Mouse (Mus musculus): ENCODE measurements around the gene Zfand4.

DNA sequence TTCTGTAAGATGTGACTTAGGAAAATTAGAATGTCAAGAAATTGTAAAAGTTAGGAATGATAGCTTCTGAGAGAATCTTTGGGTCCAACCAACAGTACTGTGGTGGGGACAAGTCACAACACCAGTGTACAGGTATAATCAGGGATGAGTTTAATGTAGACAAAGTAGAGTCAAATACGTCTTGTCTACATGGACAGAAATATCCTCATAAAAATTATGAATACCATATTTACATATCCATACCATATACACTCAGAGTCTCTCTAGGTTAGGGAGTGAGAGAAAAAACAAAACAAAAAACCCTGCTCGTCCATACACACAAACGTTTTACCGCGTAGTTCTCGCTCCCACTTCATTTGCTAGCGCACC is 73.4 kb downstream of the Zfand4 start:
- TF ChIP-seq CTCF (conservative IDR thresholded peaks at IDR 0.05; ENCODE audit: insufficient read depth, insufficient read length, low read depth, low read length) (no peak), POLR2A (IDR thresholded peaks at IDR 0.05; ENCODE audit: low read depth, low read length) (no peak)
